Comparison of ENCODE assay signal across 14 mouse cellular contexts in genomic region chr9:58447997-58448595, GRCm38 (mm10). TPM values are rescaled to one million over a fixed set of nuclear protein-coding genes. Genes with fewer than 3 reads are reported as not detected.
"Had no signal": no experiment of that assay in that cellular context is flagged by ENCODE, and none has a peak within 500 bp of the region (broad histone marks: within the 10 kb centered on the region; RNA-seq: fewer than 3 reads in every experiment).

No protein-coding gene starts in this region.

- H3K9me3 ChIP-seq: limb, embryonic 12.5 days; midbrain, embryonic 10.5 days had no signal

- H3K36me3 ChIP-seq: limb, embryonic 12.5 days; midbrain, embryonic 10.5 days had no signal

- H3K4me3 ChIP-seq: limb, embryonic 12.5 days; midbrain, embryonic 10.5 days had no signal

- H3K9ac ChIP-seq: limb, embryonic 12.5 days; liver, embryonic 14.5 days had no signal

- DNase-seq: kidney, postnatal 25 days; layer of hippocampus, adult 9-11 months; layer of hippocampus, postnatal 36 days; lung, adult 2 months; lung, postnatal 36 days; right cerebral cortex, postnatal 25 days; thymus, postnatal 4 days had no signal

- H3K4me2 ChIP-seq: limb, embryonic 12.5 days had no signal

- H3K27me3 ChIP-seq: limb, embryonic 12.5 days had no signal

- ATAC-seq: lung, postnatal 0 days; midbrain, embryonic 16.5 days had no signal

- H3K27ac ChIP-seq: limb, embryonic 12.5 days; liver, embryonic 14.5 days; midbrain, embryonic 10.5 days had no signal

RNA-seq across cellular contexts. Expression of gene Insyn1, which starts 40.3 kb away (rescaled TPM):
- total RNA-seq: megakaryocyte progenitor cell, adult 5-6 weeks had no signal
- polyA plus RNA-seq: liver, adult 2 months had no signal
